Mouse (Mus musculus) lung, embryonic 15.5 days (tissue): Measurements from ENCODE around the gene Trio. TPM values are rescaled to one million over a fixed set of nuclear protein-coding genes. Genes with fewer than 3 reads are reported as not detected.
A peak's percentile ranks its signal among the peaks of the same experiment; 100 is the strongest.

Experiments used
- ATAC-seq: fragments of 200-750 bp; cut with Nextera tagmentation; 2 replicates; pipeline ENCODE4 v1.8.0; 2017; ENCODE audit warnings: moderate number of reproducible peaks, borderline replicate concordance; ENCODE audit not compliant: low FRiP score, low TSS enrichment; ENCODE audit errors: extremely low read depth
- H3K27ac ChIP-seq: fragments of 300-500 bp; sonication (generic); 2 replicates; pipeline ENCODE4 v1.5.1; 2015; ENCODE audit warnings: moderate library complexity, mild to moderate bottlenecking, inconsistent platforms
- H3K27me3 ChIP-seq: fragments of 300-500 bp; sonication (generic); 2 replicates; pipeline ENCODE4 v1.6.1; 2015; ENCODE audit warnings: inconsistent platforms
- H3K36me3 ChIP-seq: fragments of 300-500 bp; sonication (generic); 2 replicates; pipeline ENCODE4 v1.6.1; 2015; ENCODE audit warnings: inconsistent platforms
- H3K4me1 ChIP-seq: fragments of 300-500 bp; sonication (generic); 2 replicates; pipeline ENCODE4 v1.6.1; 2015; ENCODE audit warnings: inconsistent platforms
- H3K4me2 ChIP-seq: fragments of 300-500 bp; sonication (generic); 2 replicates; pipeline ENCODE4 v1.6.1; 2015; ENCODE audit warnings: inconsistent platforms, mild to moderate bottlenecking, moderate library complexity
- H3K4me3 ChIP-seq: fragments of 300-500 bp; sonication (generic); 2 replicates; pipeline ENCODE4 v1.5.1; 2015; ENCODE audit warnings: mild to moderate bottlenecking, inconsistent platforms
- H3K9ac ChIP-seq: fragments of 300-500 bp; sonication (generic); 2 replicates; pipeline ENCODE4 v1.6.1; 2015; ENCODE audit warnings: inconsistent platforms
- H3K9me3 ChIP-seq: fragments of 300-500 bp; sonication (generic); 2 replicates; pipeline ENCODE4 v1.6.1; 2016; ENCODE audit warnings: inconsistent platforms
- WGBS: fragments of 180-500 bp; shearing (Covaris S2); methylation state at CpG from one replicate; pipeline ENCODE4 v1.1.7; 2015; 5-methylcytosine and 5-hydroxymethylcytosine counted together
- polyA plus RNA-seq: library from polyadenylated mRNA; unstranded; fragments of >200 nt; fragmentation: Nextera tagmentation; extraction: Ambion mirVana; gene quantifications from 2 replicates; pipeline ENCODE4 v1.2.1, GENCODE M21; 2015

Trio gene
- polyA plus RNA-seq, 1 experiment from 2014 or later, result 18.7 TPM

- H3K27ac ChIP-seq, result no peak overlapping the region
- WGBS, result 67% methylated on average over 17 of the region's 17 CpGs
These were observed 141.0 kb downstream of the Trio start for GRCm38 (mm10) chr15:27884347-27885250.

GRCm38 (mm10) chr15:27883881-27884280 lies 141.8 kb downstream of the Trio start:
- H3K27ac ChIP-seq, result no peak overlapping the region
- no peaks in the 10 kb centered on the region for H3K27me3 ChIP-seq
- no peak overlapping the region for H3K4me3 ChIP-seq
- no peaks in the 10 kb centered on the region for H3K9me3 ChIP-seq
- no peak for ATAC-seq
- H3K36me3 ChIP-seq, result peaks cover 17% of the 10 kb centered on the region
- no peak overlapping the region for H3K4me2 ChIP-seq
- WGBS, result 55% methylated on average over 3 of the region's 3 CpGs
- no peaks in the 10 kb centered on the region for H3K4me1 ChIP-seq
- no peak overlapping the region for H3K9ac ChIP-seq

More at GRCm38 (mm10) chr15:27884347-27885250, 141.0 kb downstream of the Trio start:
- Histone ChIP-seq H3K36me3 (peaks cover 24% of the 10 kb centered on the region), H3K4me2 (no peak overlapping the region), H3K27me3 (no peaks in the 10 kb centered on the region), H3K9ac (no peak overlapping the region), H3K4me1 (no peaks in the 10 kb centered on the region), H3K9me3 (no peaks in the 10 kb centered on the region), H3K4me3 (no peak overlapping the region)
- ATAC-seq, result peak; percentile 66

- Histone ChIP-seq H3K4me3 (no peak overlapping the region), H3K9me3 (no peaks in the 10 kb centered on the region), H3K36me3 (peaks cover 13% of the 10 kb centered on the region), H3K27me3 (no peaks in the 10 kb centered on the region), H3K4me1 (no peaks in the 10 kb centered on the region), H3K9ac (no peak overlapping the region), H3K27ac (no peak overlapping the region), H3K4me2 (no peak overlapping the region)
- no peak for ATAC-seq
- WGBS, result 89% methylated on average over 14 of the region's 14 CpGs
These were observed 142.8 kb downstream of the Trio start for GRCm38 (mm10) chr15:27882898-27883297.

- Histone ChIP-seq H3K9ac (no peak overlapping the region), H3K4me1 (no peaks in the 10 kb centered on the region), H3K4me3 (no peak overlapping the region), H3K27me3 (no peaks in the 10 kb centered on the region), H3K4me2 (no peak overlapping the region), H3K9me3 (no peaks in the 10 kb centered on the region), H3K27ac (no peak overlapping the region), H3K36me3 (peaks cover 12% of the 10 kb centered on the region)
- ATAC-seq, result no peak
- 63% methylated on average over 7 of the region's 7 CpGs for WGBS
These were observed 147.8 kb downstream of the Trio start for GRCm38 (mm10) chr15:27877831-27878230.

GRCm38 (mm10) chr15:27876327-27876726 lies 149.3 kb downstream of the Trio start:
- no peaks in the 10 kb centered on the region for H3K9me3 ChIP-seq
- H3K4me3 ChIP-seq, result no peak overlapping the region
- H3K27me3 ChIP-seq, result no peaks in the 10 kb centered on the region
- ATAC-seq, result no peak
- H3K27ac ChIP-seq, result no peak overlapping the region
- 71% methylated on average over 10 of the region's 10 CpGs for WGBS
- no peaks in the 10 kb centered on the region for H3K4me1 ChIP-seq
- H3K9ac ChIP-seq, result no peak overlapping the region
- H3K4me2 ChIP-seq, result no peak overlapping the region
- peaks cover 12% of the 10 kb centered on the region for H3K36me3 ChIP-seq

GRCm38 (mm10) chr15:27875753-27876152 lies 149.9 kb downstream of the Trio start:
- no peak overlapping the region for H3K4me3 ChIP-seq
- H3K4me2 ChIP-seq, result no peak overlapping the region
- no peaks in the 10 kb centered on the region for H3K4me1 ChIP-seq
- 87% methylated on average over 9 of the region's 9 CpGs for WGBS
- no peak overlapping the region for H3K27ac ChIP-seq
- H3K9me3 ChIP-seq, result no peaks in the 10 kb centered on the region
- ATAC-seq, result no peak
- H3K27me3 ChIP-seq, result no peaks in the 10 kb centered on the region
- H3K36me3 ChIP-seq, result peaks cover 17% of the 10 kb centered on the region
- no peak overlapping the region for H3K9ac ChIP-seq

GRCm38 (mm10) chr15:27873747-27874320 lies 151.8 kb downstream of the Trio start:
- peaks cover 11% of the 10 kb centered on the region for H3K36me3 ChIP-seq
- H3K4me2 ChIP-seq, result no peak overlapping the region
- no peak for ATAC-seq
- no peaks in the 10 kb centered on the region for H3K27me3 ChIP-seq
- no peak overlapping the region for H3K9ac ChIP-seq
- H3K27ac ChIP-seq, result no peak overlapping the region
- no peak overlapping the region for H3K4me3 ChIP-seq
- no peaks in the 10 kb centered on the region for H3K4me1 ChIP-seq
- H3K9me3 ChIP-seq, result no peaks in the 10 kb centered on the region
- 84% methylated on average over 16 of the region's 16 CpGs for WGBS

- no peak overlapping the region for H3K27ac ChIP-seq
- H3K36me3 ChIP-seq, result peaks cover 12% of the 10 kb centered on the region
- WGBS, result 74% methylated on average over 2 of the region's 2 CpGs
These were observed 153.4 kb downstream of the Trio start for GRCm38 (mm10) chr15:27872286-27872685.

GRCm38 (mm10) chr15:27871708-27872107 lies 153.9 kb downstream of the Trio start:
- Histone ChIP-seq H3K4me2 (no peak overlapping the region), H3K27ac (no peak overlapping the region), H3K36me3 (peaks cover 11% of the 10 kb centered on the region), H3K27me3 (no peaks in the 10 kb centered on the region), H3K4me1 (no peaks in the 10 kb centered on the region), H3K4me3 (no peak overlapping the region), H3K9ac (no peak overlapping the region), H3K9me3 (no peaks in the 10 kb centered on the region)
- ATAC-seq, result no peak
- 73% methylated on average over 10 of the region's 10 CpGs for WGBS

More at GRCm38 (mm10) chr15:27872286-27872685, 153.4 kb downstream of the Trio start:
- ATAC-seq, result no peak
- Histone ChIP-seq H3K9ac (no peak overlapping the region), H3K4me2 (no peak overlapping the region), H3K4me3 (no peak overlapping the region), H3K27me3 (no peaks in the 10 kb centered on the region), H3K4me1 (no peaks in the 10 kb centered on the region), H3K9me3 (no peaks in the 10 kb centered on the region)

GRCm38 (mm10) chr15:27871260-27871659 lies 154.4 kb downstream of the Trio start:
- H3K9ac ChIP-seq, result no peak overlapping the region
- H3K27ac ChIP-seq, result no peak overlapping the region
- no peaks in the 10 kb centered on the region for H3K27me3 ChIP-seq
- H3K36me3 ChIP-seq, result peaks cover 11% of the 10 kb centered on the region
- ATAC-seq, result no peak
- H3K4me3 ChIP-seq, result no peak overlapping the region
- H3K4me2 ChIP-seq, result no peak overlapping the region
- no peaks in the 10 kb centered on the region for H3K9me3 ChIP-seq
- WGBS, result 73% methylated on average over 13 of the region's 13 CpGs
- H3K4me1 ChIP-seq, result no peaks in the 10 kb centered on the region

GRCm38 (mm10) chr15:27869001-27869400 lies 156.6 kb downstream of the Trio start:
- peaks cover 20% of the 10 kb centered on the region for H3K36me3 ChIP-seq
- no peak overlapping the region for H3K4me3 ChIP-seq
- 87% methylated on average over 4 of the region's 4 CpGs for WGBS

GRCm38 (mm10) chr15:27867831-27868230 lies 157.8 kb downstream of the Trio start:
- WGBS, result 90% methylated on average over 7 of the region's 7 CpGs
- no peak for ATAC-seq
- no peak overlapping the region for H3K27ac ChIP-seq
- no peaks in the 10 kb centered on the region for H3K27me3 ChIP-seq
- H3K9ac ChIP-seq, result no peak overlapping the region
- H3K4me3 ChIP-seq, result no peak overlapping the region
- no peak overlapping the region for H3K4me2 ChIP-seq
- H3K36me3 ChIP-seq, result peaks cover 25% of the 10 kb centered on the region
- no peaks in the 10 kb centered on the region for H3K9me3 ChIP-seq
- no peaks in the 10 kb centered on the region for H3K4me1 ChIP-seq

More at GRCm38 (mm10) chr15:27869001-27869400, 156.6 kb downstream of the Trio start:
- ATAC-seq, result no peak
- Histone ChIP-seq H3K9me3 (no peaks in the 10 kb centered on the region), H3K27ac (no peak overlapping the region), H3K4me1 (no peaks in the 10 kb centered on the region), H3K4me2 (no peak overlapping the region), H3K27me3 (no peaks in the 10 kb centered on the region), H3K9ac (no peak overlapping the region)
